Mouse (Mus musculus) forebrain, postnatal 0 days (tissue): Measurements from ENCODE around the gene Clpx. TPM values are rescaled to one million over a fixed set of nuclear protein-coding genes. Genes with fewer than 3 reads are reported as not detected.
"Not testable (repeated sequence)": the region's sequence is repeated elsewhere in the genome, so short reads cannot be mapped to it uniquely, and the experiment has no call there.

Experiments used
- ATAC-seq: fragments of 200-750 bp; cut with Nextera tagmentation; 2 replicates; pipeline ENCODE4 v1.8.0; 2017; ENCODE audit warnings: mild to moderate bottlenecking, moderate library complexity
- DNase-seq: peaks from one replicate; pipeline ENCODE4 v3.0.0-alpha.2; 2015
- H3K27ac ChIP-seq: fragments of 300-500 bp; sonication (generic); 2 replicates; pipeline ENCODE4 v1.5.1; 2014; ENCODE audit warnings: low read depth, mild to moderate bottlenecking, antibody characterized with exemption, low read length, moderate library complexity, mixed read lengths
- H3K27me3 ChIP-seq: fragments of 300-500 bp; sonication (generic); 2 replicates; pipeline ENCODE4 v1.6.1; 2014; ENCODE audit warnings: mild to moderate bottlenecking, low read length, mixed read lengths; ENCODE audit not compliant: insufficient read depth
- H3K36me3 ChIP-seq: fragments of 300-500 bp; sonication (generic); 2 replicates; pipeline ENCODE4 v1.6.1; 2014; ENCODE audit warnings: mild to moderate bottlenecking, moderate library complexity; ENCODE audit not compliant: insufficient read depth
- H3K4me1 ChIP-seq: fragments of 300-500 bp; sonication (generic); 2 replicates; pipeline ENCODE4 v1.6.1; 2014; ENCODE audit warnings: antibody characterized with exemption; ENCODE audit not compliant: insufficient read depth
- H3K4me2 ChIP-seq: fragments of 300-500 bp; sonication (generic); 2 replicates; pipeline ENCODE4 v1.6.1; 2014; ENCODE audit warnings: low read depth, mild to moderate bottlenecking, moderate library complexity
- H3K4me3 ChIP-seq: fragments of 300-500 bp; sonication (generic); 2 replicates; pipeline ENCODE4 v1.5.1; 2014; ENCODE audit warnings: low read depth, low read length, mixed read lengths
- H3K9ac ChIP-seq: fragments of 300-500 bp; sonication (generic); 2 replicates; pipeline ENCODE4 v1.6.1; 2014; ENCODE audit warnings: mild to moderate bottlenecking
- H3K9me3 ChIP-seq: fragments of 300-500 bp; sonication (generic); 2 replicates; pipeline ENCODE4 v1.6.1; 2016; ENCODE audit warnings: low read length
- CTCF ChIP-seq: sonication (generic); IDR thresholded peaks from 2 replicates; pipeline ENCODE4 v1.5.1; 2016; ENCODE audit warnings: antibody characterized with exemption, control low read depth, low read depth
- WGBS: fragments of 180-500 bp; shearing (Covaris S2); extraction: QIAGEN DNeasy Blood & Tissue Kit; methylation state at CpG from one replicate; pipeline ENCODE4 v1.1.7; 2014; 5-methylcytosine and 5-hydroxymethylcytosine counted together
- polyA plus RNA-seq: library from polyadenylated mRNA; unstranded; fragments of >200 nt; fragmentation: Nextera tagmentation; extraction: Ambion mirVana; gene quantifications from 2 replicates; pipeline ENCODE4 v1.2.1, GENCODE M21; 2015
- total RNA-seq: library from RNA; depleted of rRNA; stranded (reverse); fragments of >200 nt; gene quantifications from 2 replicates; pipeline ENCODE4 v1.2.3, GENCODE M21; 2014

Clpx gene
- total and polyA plus RNA-seq, 2 experiments from 2014 or later, result 34.9 to 38.7 TPM

DNA sequence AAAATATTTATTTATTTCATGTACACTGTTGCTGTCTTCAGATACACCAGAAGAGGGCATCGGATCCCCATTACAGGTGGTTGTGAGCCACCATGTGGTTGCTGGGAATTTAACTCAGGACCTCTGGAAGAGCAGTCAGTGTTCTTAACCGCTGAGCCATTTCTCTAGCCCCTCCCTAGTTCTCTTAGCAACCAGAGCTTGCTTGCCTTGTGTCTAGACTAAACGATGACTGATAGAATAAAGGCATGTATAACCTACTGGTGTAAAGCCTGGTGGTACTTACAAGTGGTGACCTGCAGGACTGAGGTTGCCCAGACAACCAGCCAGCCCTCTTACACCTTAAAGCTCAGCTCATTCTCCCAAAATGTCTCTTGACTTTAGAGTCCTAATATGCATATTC is 19.2 kb upstream of the Clpx start:
- not testable (repeated sequence) for H3K4me1 ChIP-seq, ATAC-seq, H3K27me3 ChIP-seq, H3K9ac ChIP-seq, H3K36me3 ChIP-seq, H3K4me3 ChIP-seq, H3K9me3 ChIP-seq, DNase-seq, H3K4me2 ChIP-seq, H3K27ac ChIP-seq
- WGBS, result 71% methylated on average over 3 of the region's 3 CpGs
- TF ChIP-seq CTCF, result peak; percentile 10; the same call in 1 of the 2 replicates

- Histone ChIP-seq H3K4me1 (no peaks in the 10 kb centered on the region), H3K27me3 (no peaks in the 10 kb centered on the region), H3K9ac (no peak overlapping the region), H3K9me3 (no peaks in the 10 kb centered on the region), H3K4me2 (no peak overlapping the region), H3K4me3 (no peak overlapping the region), H3K27ac (no peak overlapping the region), H3K36me3 (no peaks in the 10 kb centered on the region)
- no peak for TF ChIP-seq CTCF
- no peak for ATAC-seq
- WGBS, result 83% methylated on average over 4 of the region's 4 CpGs
- DNase-seq, result no peak
These were observed 18.1 kb upstream of the Clpx start for GRCm38 (mm10) chr9:65275810-65276530.

DNA sequence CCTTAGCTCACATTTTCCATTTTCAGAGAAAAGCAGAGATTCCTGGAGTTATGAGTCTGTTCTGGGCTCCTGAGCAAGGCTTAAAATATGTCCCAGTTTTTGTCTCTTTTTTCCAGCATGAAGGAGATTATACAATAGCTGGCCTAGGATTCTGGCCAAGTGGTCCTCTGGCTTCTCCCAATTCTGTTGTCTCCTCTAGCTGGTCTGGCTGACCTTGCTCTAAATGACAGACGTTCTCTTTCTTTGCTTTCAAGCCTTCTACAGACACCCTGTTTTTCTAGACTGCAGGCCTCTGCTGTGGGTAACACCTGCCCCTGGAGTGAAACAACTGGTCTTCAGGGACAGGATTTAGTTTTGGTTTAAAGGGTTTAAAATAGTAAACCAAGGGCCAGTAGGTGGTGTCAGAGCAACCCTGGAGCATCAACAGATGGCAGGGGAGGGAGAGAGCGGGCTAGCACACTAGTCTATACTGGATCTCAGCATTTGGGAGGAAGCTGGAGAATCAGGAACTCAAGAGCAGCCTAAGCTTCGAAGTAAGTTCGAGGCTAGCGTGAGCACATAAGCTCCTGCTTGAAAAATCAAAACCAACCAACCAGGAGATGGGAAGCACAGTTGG is 12.4 kb upstream of the Clpx start:
- no peaks in the 10 kb centered on the region for H3K36me3 ChIP-seq
- 64% methylated on average over 5 of the region's 5 CpGs for WGBS
- no peak overlapping the region for H3K9ac ChIP-seq
- H3K27me3 ChIP-seq, result no peaks in the 10 kb centered on the region
- no peaks in the 10 kb centered on the region for H3K9me3 ChIP-seq
- TF ChIP-seq CTCF, result no peak
- H3K4me2 ChIP-seq, result no peak overlapping the region
- DNase-seq (no peak), ATAC-seq (no peak)
- no peaks in the 10 kb centered on the region for H3K4me1 ChIP-seq
- H3K4me3 ChIP-seq, result no peak overlapping the region
- H3K27ac ChIP-seq, result no peak overlapping the region

DNA sequence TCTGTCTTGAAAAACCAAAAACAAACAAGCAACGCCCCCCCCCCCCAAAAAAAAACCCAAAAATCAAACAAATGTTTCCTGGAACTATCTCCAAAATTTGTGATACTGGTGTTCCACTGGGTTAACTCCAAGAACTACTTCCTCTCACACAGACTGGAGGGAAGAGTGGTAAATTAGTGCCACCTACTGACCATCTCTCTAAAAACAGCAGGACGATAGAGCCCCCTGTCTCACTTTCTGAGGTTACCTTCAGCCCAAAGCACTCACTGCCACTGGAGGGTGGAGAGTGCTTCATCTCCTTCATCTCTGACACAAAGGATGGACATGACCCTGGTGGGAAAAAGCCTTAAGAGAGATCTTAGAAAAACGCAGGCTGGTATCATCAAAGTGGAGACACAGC is 10.8 kb upstream of the Clpx start:
- TF ChIP-seq CTCF, result peak; percentile 82

GRCm38 (mm10) chr9:65288252-65288651 is 5.8 kb upstream of the Clpx start:
- H3K36me3 ChIP-seq, H3K27ac ChIP-seq, H3K4me1 ChIP-seq, H3K9ac ChIP-seq, H3K9me3 ChIP-seq, ATAC-seq, H3K4me3 ChIP-seq, DNase-seq, H3K27me3 ChIP-seq, H3K4me2 ChIP-seq: not testable (repeated sequence)
- WGBS, result 91% methylated on average over 4 of the region's 5 CpGs

More for the DNA sequence above, 10.8 kb upstream of the Clpx start:
- Histone ChIP-seq H3K27me3 (no peaks in the 10 kb centered on the region), H3K9ac (no peak overlapping the region), H3K9me3 (no peaks in the 10 kb centered on the region), H3K4me2 (no peak overlapping the region), H3K36me3 (no peaks in the 10 kb centered on the region), H3K4me1 (no peaks in the 10 kb centered on the region), H3K27ac (no peak overlapping the region), H3K4me3 (no peak overlapping the region)
- peak; percentile 72 for ATAC-seq
- 2% methylated on average over 3 of the region's 3 CpGs for WGBS
- DNase-seq, result peak; percentile 77

- no peak overlapping the region for H3K27ac ChIP-seq
- 95% methylated on average over 4 of the region's 4 CpGs for WGBS
- no peak overlapping the region for H3K4me2 ChIP-seq
- no peak overlapping the region for H3K4me3 ChIP-seq
- no peaks in the 10 kb centered on the region for H3K9me3 ChIP-seq
- ATAC-seq, result no peak
- DNase-seq, result no peak
- no peaks in the 10 kb centered on the region for H3K36me3 ChIP-seq
- no peak for TF ChIP-seq CTCF
- H3K4me1 ChIP-seq, result peaks cover 7% of the 10 kb centered on the region; the same call in 1 of the 2 replicates
- H3K27me3 ChIP-seq, result no peaks in the 10 kb centered on the region
- H3K9ac ChIP-seq, result no peak overlapping the region
These were observed 4.1 kb upstream of the Clpx start for GRCm38 (mm10) chr9:65289988-65290387.

DNA sequence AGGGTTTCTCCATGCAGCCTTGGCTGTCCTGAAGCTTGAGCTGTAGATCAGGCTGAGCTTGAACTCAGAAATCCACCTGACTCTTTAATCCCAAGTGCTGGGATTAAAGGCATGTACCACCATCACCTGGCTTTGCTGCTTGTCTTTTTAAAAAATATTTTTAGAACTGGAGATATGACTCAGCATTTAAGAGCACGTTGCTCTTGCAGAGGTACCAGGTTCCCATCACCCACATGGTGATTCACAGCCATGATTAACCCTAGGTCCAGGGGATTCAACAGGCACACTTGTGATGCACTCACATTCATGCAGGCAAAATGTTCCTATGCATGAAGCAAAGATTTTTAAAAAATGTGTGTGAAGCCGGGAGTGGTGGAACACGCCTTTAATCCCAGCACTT is 1.6 kb upstream of the Clpx start:
- DNase-seq (no peak), ATAC-seq (no peak)
- peaks cover 13% of the 10 kb centered on the region; the same call in 1 of the 2 replicates for H3K4me1 ChIP-seq
- WGBS, result 87% methylated on average over 3 of the region's 3 CpGs
- no peak overlapping the region for H3K4me3 ChIP-seq
- no peak for TF ChIP-seq CTCF
- H3K9me3 ChIP-seq, result no peaks in the 10 kb centered on the region
- H3K9ac ChIP-seq, result no peak overlapping the region
- peaks cover 1% of the 10 kb centered on the region; the same call in 1 of the 2 replicates for H3K36me3 ChIP-seq
- H3K27ac ChIP-seq, result no peak overlapping the region
- H3K4me2 ChIP-seq, result no peak overlapping the region
- H3K27me3 ChIP-seq, result no peaks in the 10 kb centered on the region
